Mouse (Mus musculus) heart, adult 18-20 months (tissue): ENCODE data around the gene Tbxas1. TPM values are rescaled to one million over a fixed set of nuclear protein-coding genes. Genes with fewer than 3 reads are reported as not detected.

Source experiments
- DNase-seq, 2 experiments: peaks; one replicate each; pipeline ENCODE4 v3.0.0; 2021 to 2022; ENCODE audit warnings: mixed read lengths in 1 of 2
- total RNA-seq, 2 experiments: library from RNA; stranded (reverse); gene quantifications; 2 replicates each; pipeline ENCODE4 v1.2.3; 2021

Tbxas1 gene
- total RNA-seq, 2 experiments from 2014 or later: 1.7 TPM

GRCm38 (mm10) chr6:39051799-39052556 lies 176.8 kb downstream of the Tbxas1 start:
- DNase-seq: no peak

GRCm38 (mm10) chr6:39052636-39053035 lies 177.4 kb downstream of the Tbxas1 start:
- DNase-seq: peak; percentile 18 to 30

GRCm38 (mm10) chr6:39054206-39054864 lies 179.1 kb downstream of the Tbxas1 start:
- DNase-seq: peak in 1 of 2 experiments; percentile 23

GRCm38 (mm10) chr6:39054878-39055508 lies 179.8 kb downstream of the Tbxas1 start:
- DNase-seq: no peak

- DNase-seq: peak; percentile 59 to 69
These were observed 180.6 kb downstream of the Tbxas1 start for GRCm38 (mm10) chr6:39055831-39056261.

GRCm38 (mm10) chr6:39057161-39057560 lies 182.0 kb downstream of the Tbxas1 start:
- no peak for DNase-seq

- DNase-seq: no peak
These were observed 183.2 kb downstream of the Tbxas1 start for GRCm38 (mm10) chr6:39058389-39058788.

- no peak for DNase-seq
These were observed 183.7 kb downstream of the Tbxas1 start for GRCm38 (mm10) chr6:39058936-39059335.

- DNase-seq: peak; percentile 26 to 30
These were observed 184.6 kb downstream of the Tbxas1 start for GRCm38 (mm10) chr6:39059547-39060497.

GRCm38 (mm10) chr6:39061180-39061579 lies 186.0 kb downstream of the Tbxas1 start:
- DNase-seq: no peak

- no peak for DNase-seq
These were observed 188.3 kb downstream of the Tbxas1 start for GRCm38 (mm10) chr6:39063541-39063940.

- DNase-seq: peak; percentile 66 to 86
These were observed 191.9 kb downstream of the Tbxas1 start for GRCm38 (mm10) chr6:39066935-39067578.

GRCm38 (mm10) chr6:39072664-39073063 lies 197.5 kb downstream of the Tbxas1 start:
- DNase-seq: no peak

- DNase-seq: no peak
These were observed 199.0 kb downstream of the Tbxas1 start for GRCm38 (mm10) chr6:39074186-39074585.

GRCm38 (mm10) chr6:39076498-39076897 lies 201.3 kb downstream of the Tbxas1 start:
- DNase-seq: no peak

- no peak for DNase-seq
These were observed 229.4 kb downstream of the Tbxas1 start for GRCm38 (mm10) chr6:39104631-39105030.

GRCm38 (mm10) chr6:39106812-39107211 lies 231.6 kb downstream of the Tbxas1 start:
- DNase-seq: no peak

GRCm38 (mm10) chr6:39112701-39113100 lies 237.5 kb downstream of the Tbxas1 start:
- DNase-seq: no peak

GRCm38 (mm10) chr6:39113141-39113540 lies 237.9 kb downstream of the Tbxas1 start:
- DNase-seq: no peak

- DNase-seq: no peak
These were observed 240.2 kb downstream of the Tbxas1 start for GRCm38 (mm10) chr6:39115438-39115837.
